Mouse (Mus musculus) embryo, embryonic 10 days (tissue): ENCODE results near the gene Spryd3.
A peak's percentile ranks its signal among the peaks of the same experiment; 100 is the strongest.

ENCODE experiments used
- DNase-seq: peaks from one replicate; pipeline ENCODE4 v3.0.0-alpha.2; 2015; ENCODE audit warnings: low spot score

The Spryd3 gene

DNA sequence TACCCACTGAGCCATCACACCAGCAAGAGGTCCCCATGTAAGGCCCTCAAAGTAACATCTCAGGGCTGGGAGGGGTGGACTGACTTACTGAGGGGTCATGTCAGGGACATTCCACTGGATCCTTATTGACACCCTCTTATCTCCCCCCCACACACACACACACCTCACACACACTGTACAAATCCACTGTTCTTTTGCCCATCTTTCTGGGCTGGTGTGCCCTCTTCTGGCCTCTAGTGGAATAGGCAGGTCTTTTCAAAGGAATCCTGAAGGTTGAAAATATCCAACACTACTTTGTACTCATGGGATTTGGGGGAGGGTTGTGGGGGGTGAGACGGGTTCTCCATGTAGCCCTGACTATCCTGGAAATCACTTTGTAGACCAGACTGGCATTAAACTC is 10.8 kb upstream of the Spryd3 start:
- DNase-seq, result peak; percentile 45

DNA sequence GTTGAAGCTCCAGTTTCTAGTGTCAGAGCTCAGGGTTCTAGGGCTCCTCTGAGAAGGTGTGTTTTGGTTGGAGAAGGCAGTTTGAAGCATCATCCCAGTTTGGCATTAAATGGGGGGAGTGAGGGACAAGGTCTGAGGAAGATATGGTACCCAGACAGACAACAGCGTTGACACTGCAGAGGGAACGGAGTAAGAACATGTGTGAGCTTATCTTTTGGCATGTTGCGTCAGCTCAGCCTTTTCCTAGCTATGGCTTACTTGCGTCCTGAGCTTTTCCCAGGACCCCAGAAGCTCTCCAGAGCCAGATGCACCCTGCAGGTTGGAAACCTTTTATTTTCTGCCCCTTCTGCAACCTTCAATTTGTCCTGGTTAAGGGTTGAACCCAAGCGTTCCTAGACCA is 10.1 kb upstream of the Spryd3 start:
- no peak for DNase-seq

DNA sequence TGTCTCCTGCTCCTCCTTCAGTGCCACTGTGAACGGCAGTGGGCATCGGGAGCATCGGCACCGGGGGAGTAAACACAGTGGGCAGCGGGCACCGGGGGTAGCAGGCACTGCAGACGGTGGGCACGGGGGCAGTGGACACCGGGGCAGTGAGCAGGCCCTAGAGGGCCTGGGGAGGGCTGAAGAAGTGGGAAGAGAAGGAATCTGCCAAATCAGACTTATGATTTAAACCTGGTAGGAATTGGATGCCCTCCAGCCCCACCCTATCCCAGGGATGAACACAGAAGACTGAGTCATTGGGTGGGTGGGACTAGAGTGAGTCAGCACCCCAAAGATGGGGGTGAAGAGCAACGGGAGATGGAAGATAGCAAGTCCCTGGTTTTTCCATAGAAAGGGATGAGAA is 9.3 kb upstream of the Spryd3 start:
- no peak for DNase-seq

DNA sequence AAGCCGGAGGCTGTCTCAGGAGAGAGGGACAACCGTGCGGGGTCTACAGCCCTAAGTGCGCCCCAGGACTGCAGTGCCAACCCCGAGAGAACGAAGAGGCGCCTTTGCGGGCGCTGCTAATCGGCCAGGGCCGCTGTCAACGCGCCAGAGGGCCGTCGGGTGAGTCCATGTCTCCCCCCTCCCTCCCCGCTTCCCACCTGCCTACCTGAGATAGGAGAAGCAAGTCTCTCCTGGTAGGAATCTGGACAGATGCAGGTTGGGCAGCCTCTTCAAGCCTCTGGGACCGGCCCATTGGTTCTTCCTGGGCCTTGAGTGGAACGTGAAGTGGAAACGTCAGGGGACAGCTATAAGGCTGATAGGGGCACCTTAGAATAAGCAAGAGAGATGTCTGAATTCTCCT is 8.7 kb upstream of the Spryd3 start:
- DNase-seq, result no peak

DNA sequence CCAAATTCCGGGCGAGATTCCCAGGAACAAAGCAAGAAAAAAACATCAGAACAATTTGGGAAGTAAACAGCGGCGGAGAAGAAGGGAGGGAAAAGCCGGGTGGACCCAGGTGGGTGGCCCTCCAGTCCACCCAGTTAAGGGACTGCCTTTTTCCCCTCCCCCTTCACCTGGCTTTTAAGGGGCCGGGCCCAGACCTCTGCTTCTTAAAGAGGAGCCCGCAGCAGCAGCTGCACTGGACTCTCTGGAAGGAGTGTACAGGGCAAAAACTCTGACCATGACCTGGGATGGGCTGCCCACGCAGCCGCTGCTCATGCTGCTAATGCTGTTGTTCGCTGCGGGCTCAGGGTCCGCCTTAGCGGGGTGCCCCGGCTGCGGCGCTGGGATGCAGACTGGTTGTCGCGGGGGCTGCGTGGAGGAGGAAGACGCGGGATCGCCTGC is 8.3 kb upstream of the Spryd3 start, which contains the start of gene Igfbp6:
Gene Igfbp6, plus strand, starts transcription at position 89 of the 438 bp plus-strand sequence.
- no peak for DNase-seq

DNA sequence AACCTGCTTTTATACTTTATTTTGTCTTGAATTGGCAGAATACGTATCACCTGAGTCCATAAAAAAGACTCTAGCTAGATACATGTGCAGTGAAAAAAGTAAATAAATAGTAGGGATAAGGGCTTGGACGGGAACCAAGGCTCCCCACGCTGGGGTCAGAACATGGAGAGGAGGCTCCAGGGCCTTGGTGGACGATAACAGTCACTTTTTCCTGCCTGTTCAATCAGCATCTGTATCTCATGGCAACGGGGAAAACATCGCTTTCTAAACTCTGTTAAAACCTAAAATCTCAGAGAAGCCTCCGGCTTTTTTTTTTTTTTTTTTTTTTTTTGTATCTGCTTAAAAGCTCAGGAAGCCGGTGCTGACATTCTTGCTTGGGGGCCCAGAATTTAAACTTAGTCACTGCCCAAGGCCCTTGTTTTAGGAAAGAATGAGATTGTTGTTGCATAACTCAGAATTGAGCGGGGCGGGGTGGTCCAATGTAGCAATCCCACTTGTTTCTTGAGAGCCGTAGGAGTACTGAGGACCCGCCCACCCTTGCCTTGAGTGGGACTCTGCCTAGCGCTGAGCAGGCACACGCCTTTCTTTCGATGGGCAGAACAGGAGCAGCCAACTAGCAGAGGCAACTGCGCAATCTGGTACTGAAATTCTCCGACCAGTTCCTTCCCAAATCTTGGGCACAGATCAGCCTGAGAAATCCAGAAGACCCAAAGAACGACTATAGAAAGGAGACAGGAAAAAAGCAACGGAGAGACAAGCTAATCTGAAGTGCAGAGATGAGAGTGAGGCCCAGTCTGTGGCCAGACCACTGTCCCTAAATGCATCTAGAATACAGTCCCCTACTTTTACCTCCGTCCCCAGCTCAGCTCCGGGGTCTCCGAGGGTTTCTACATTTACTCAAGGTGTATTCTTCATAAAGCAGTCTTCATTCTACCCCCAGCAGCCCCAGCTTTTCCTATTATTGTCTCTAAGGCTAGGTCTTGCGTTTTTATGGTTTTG is 7.2 kb upstream of the Spryd3 start:
- peak; percentile 38 for DNase-seq

DNA sequence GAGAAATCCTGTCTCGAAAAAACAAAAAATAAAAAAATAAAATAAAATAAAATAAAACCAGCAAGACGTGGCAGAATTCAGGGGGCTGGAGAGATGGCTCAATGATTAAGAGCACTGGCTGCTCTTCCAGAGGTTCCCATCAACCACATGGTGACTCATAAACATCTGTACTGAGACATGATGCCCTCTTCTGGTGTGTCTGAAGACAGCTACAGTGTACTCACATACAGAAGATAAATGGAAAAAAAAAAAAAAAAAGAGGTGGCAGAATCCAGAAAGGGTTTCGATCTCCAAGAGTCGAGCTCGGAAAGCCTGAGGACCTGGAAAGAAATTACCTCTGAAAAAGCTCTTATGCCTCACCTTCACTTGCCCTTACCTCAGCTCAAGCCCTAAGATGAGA is 5.1 kb upstream of the Spryd3 start:
- DNase-seq, result no peak

DNA sequence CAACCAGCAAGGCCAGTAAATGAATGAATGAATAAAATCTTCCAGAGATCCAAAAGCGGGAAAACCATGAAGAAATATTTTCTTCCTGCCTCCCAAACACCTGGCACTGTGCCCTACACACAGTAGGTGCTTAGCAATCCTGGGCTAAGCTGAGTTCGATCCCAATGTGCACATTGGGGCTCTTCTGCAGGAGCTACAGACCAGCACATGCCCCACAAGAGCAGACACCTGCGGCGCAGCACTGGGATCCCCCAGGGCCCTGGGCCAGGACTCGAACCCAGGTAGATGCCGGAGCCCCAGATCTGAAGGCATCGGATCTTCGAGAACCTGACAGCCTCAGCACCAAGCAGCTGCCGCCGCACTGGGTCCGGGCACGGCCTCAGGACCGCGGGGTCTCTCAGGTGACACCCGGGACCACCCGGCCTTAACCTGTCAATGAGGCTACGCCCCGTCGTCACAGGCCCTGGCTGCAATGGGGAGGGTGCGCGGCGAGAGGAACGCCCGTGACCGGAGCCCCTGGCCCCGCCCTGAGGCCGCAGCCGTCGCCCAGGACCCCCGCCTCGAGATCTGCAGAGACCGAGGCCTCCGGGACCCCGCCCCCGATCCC is 409 bp downstream of the Spryd3 start:
- no peak for DNase-seq

DNA sequence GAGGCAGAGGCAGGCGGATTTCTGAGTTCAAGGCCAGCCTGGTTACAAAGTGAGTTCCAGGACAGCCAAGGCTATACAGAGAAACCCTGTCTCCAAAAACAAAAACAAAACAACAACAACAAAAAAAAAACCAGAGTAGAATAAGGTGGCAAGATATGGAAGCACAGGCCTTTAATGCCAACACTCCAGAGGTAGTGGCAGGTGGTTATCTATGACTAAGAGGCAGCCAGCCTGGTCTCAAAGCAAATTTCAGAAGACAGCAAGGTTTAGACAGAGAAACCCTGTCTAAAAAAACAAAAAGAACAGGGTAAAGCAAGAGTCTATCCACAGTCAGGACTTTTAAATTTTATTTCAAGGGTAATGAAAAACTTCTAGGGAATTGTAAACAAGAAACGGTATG is 1.3 kb downstream of the Spryd3 start:
- no peak for DNase-seq

DNA sequence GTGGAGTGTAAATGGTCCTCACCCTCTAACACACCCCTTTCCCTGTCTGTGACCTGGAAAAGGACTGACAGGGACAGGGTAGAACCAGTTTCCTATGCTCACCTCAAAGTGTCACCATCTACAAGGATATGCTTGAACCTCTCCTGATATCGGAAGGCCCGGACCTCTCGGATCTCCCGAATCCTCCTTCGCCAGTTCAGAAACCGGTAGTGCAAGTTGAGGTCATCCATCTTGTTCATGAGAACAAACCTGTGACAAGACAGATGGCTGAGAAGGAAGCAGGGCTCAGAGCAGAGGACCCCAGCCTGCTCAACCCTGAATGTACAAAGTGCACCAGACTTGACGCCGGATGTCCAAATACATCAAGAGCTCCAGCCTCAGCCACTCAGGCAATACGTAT is 2.7 kb downstream of the Spryd3 start:
- DNase-seq, result no peak

DNA sequence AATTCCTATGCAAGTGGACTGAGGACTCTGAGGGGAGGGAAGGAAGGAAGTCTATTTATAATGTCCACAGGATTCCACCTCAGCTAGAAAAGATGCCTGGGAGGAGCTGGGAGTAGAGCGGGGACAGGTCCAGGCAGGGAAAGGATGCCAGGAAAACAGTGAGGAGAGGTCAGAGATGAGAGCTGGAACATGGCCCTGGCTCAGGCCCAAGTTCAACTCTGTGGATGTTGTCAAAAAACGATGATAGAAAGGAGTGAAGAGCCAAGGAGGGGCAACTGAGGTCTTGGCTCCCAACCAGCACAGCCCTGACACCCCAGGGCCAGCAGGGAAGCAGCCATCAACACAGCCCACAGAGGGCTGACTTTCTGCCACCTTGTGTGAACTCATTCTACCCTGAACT is 9.7 kb downstream of the Spryd3 start:
- no peak for DNase-seq

DNA sequence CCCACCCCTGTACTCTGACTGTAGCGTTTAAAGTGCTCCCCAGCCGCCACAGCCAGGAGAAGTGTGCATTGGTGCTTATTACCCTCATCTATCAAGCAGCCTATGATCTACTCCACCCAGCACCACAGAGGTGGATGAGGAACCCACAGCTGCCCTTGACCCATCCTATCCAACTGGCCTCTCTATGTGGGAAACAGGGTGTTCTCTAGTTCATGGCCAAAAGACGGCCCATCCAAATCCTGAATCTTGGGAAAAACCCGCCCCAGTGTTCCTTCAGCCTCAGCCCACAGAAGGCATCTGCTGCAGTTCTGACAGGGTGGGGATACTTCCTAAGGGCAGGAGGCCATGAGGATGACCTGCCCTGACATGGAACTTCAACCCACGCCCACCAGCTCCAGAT is 15.5 kb downstream of the Spryd3 start:
- DNase-seq, result no peak

DNA sequence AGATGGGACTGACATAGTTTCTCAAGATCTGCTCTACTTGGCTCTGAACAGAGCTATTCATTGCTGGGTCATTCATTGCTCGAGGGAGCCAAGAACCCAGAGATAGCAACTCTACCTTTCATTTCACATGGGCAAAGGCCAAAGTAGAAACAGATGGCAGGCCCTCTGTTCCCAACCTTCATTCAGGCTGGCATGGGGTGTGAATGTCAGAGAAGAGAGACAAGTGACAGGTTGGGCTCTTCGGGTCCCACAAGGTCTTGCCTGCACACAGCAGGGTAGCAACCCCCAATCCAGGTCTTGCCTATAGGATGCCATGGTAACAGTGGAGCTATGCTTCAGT is 16.2 kb downstream of the Spryd3 start:
- no peak for DNase-seq

DNA sequence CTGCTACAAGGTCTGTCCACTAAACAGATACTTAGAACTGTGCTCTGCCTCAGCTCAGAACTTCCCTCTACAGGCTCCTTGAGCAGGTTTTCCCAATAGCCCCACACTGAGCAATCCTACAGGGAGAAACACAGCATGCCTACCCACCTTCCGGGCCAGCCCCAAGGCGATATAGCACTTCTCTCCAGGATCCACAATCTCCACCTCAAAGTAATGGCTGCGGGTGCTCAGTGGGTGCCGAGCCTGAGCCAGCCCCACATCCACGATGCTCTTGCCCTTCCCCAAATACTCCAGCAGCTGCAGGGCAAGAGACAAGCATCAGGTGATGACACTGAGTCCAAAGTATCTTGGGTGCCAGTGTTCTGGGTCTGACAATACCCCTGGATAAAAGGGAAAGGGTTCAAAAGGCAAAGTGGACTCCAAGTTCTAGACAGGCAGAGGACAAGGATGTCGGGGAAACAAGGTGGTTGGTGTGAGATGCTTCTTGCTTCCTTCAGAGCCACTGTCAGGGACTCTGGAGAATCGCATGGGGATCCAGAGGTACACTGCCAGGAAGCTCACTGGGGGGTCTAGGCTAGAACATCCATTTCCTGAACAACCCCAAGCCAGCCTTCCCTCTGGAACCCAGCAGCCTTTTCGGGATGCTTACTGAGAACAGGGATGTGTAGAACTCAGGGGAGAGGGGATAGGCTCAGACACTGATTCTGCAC is 16.8 kb downstream of the Spryd3 start:
- no peak for DNase-seq

DNA sequence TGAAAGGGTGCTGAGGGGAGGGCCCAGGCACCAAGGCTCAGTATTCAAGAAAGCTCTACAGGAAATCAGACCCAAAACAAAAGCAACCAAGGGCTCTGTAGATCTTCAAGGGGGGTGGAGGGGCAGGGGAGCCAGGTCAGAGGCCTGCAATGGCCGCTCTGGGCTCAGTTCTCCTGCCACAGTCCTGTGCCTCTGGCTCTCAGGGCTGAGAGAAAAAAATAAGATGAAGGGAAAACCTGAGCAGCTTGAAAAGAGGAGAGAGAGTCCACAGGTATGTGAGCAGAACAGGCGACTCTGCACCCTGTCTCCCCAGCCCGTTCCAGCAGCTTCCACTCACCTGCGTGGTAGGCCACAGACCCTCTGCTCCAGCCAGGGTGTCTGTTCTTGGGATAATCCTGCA is 17.4 kb downstream of the Spryd3 start:
- no peak for DNase-seq

DNA sequence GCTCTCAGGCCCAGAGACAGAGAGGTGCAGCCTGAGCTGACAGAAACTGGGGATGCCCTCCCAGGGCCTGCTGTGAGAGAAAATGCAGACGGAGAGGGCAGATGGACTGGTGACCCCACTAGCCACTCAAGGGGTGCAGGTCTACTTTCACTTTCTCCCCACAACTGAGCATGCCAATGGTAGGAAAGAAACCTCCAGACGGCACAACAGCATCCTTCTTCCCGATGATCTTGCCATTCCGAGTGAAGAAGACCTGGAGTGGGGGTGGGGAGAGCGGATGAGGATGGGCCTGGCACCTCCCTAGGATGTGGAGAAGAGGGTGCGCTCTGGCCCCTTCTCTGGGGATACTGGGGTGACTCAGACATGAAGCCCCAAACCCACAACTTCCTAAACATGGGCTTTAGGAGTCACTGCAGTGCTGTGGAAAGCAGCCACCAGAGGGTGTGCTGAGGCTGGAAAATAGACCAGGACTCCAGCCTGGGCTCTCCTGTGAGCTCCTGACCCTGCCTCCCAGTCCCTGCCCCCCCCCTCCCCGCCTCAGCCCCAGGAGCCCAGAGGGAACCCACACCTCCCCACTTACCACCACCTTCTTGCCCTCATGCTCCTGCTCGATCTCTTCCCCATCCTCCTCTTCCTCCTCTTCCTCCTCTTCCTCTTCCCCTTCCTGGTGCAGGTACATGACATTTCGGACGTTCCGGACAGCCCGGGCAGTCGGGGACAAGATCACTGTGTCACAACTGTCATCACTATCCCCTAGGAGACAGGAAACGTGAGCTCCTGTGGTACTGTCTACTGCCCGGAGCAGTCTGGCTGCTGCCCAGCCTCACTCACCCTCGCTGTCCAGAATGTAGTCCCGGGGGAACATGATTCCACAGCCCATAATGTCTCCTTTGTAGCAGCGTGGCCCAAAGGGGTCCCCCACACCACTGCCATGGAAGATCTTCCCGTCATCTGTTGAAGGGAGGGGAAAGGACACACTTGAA is 18.3 kb downstream of the Spryd3 start:
- DNase-seq, result no peak

DNA sequence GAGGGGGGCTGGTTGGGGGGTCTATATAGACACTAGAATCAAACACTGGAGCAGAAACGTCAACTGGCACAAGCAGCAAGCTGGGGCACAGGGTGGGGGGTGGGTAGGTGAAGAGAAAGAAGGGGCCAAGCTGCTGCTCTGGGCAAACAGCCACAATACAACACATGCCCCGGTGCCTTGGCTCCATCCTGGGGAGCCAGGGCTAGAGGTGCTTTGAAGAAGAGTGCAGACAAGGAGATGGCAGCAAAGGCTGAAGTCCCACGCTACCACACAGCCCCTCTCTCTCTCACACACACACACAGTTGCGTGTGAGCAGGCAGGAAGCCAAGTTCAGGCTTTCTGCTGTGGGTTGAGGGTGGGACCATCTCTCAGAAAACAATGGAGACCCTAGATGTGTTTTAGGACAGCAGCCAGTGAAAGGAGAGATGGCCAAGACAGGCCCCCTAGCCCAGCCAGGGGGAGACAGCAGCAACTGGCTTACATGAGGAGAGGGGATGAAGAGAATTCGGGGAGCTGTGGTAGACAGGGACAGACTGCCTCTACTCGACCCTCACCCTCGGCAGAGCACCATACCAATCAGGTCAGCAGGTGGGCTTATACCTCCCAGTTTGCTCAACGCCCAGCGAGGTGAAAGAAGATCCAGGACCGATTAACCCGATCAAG is 19.1 kb downstream of the Spryd3 start:
- DNase-seq, result no peak

DNA sequence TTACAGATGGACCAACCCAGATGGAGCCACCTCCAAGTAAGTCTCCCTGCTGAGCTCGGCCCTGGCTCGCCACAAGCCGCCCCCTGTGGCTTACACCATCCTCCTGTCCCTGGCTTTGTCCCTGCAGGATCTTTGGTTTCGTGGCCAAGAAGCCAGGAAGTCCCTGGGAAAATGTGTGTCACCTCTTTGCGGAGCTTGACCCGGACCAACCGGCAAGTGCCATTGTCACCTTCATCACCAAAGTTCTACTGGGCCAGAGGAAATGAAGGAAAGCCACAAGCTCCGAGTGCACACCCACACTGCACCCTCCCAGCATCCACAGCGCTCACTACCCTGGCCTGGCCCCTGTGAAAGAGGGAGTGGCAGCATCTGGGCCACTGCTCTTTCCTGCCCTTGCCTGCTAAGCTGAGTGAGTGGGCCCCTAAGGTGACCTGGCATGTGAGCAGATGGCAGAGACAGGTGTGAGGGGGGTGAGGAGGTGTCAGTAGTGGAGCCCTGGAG is 20.3 kb downstream of the Spryd3 start:
- DNase-seq, result no peak

DNA sequence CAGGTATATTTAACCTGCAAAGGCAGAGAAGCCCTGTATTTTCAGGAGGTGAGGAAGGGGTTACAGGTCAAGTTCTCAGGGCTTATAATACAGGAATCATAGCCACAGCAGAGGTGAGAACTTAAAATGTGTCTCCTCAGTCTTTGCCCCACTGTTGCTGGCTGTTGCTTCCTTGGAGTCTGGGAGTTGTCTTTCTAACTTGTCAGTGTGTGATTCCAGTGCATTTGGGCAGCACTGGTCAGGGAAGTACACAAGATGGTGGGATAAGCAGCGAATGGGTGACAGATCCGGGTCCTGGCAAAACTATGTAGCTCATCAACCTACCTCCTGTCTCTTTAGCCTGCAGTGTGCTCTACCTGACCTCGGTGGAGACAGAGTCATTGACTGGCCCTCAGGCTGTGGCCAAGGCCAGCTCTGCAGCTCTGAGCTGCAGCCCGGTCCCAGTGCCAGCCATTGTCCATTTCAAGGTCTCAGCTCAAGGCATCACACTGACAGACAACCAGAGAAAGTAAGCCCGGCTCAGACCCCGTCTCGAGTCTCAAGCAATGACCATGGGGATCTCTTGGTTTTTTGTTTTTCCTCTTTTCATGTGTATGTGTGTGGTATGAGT is 21.3 kb downstream of the Spryd3 start:
- DNase-seq, result no peak

DNA sequence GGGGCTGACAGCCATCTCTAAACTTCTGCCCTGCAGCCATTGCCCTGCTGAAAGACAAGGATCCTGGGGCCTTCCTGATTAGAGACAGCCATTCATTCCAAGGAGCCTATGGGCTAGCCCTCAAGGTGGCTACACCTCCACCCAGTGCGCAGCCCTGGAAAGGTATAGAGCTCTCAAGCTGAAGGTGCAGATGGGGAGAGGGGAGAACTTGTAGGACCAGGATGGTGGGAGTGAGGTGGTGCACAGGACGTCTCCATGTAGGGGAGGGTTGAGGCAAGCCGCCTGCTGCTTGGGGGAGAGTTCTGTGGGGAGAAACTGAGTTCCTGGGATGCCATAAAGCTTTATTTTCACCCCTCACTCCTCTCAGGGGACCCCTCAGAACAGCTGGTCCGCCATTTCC is 22.4 kb downstream of the Spryd3 start:
- DNase-seq, result no peak

DNA sequence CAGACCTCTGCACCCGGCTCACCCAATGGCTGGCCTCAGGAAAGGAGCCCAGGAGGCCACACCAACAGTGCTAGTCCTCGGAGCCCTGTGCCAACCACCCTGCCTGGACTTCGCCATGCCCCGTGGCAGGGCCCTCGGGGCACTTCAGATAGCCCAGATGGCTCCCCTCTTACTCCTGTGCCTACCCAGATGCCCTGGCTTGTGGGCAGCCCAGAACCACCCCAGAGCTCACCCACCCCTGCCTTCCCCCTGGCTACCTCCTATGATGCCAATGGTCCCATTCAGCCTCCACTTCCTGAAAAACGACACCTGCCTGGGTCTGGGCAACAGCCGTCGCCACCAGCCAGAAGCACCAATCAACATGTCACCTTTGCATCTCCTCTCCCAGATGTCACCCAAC is 23.2 kb downstream of the Spryd3 start:
- no peak for DNase-seq
